9 mouse cellular contexts compared by ENCODE assay signal in genomic region chrX:106017102-106017501, GRCm38 (mm10). TPM values are rescaled to one million over a fixed set of nuclear protein-coding genes. Genes with fewer than 3 reads are reported as not detected.
DNase-seq lines count a peak whose midpoint lies in the region; ATAC-seq and TF ChIP-seq lines count a peak whose summit lies in the region.
"Had no signal": no experiment of that assay in that cellular context is flagged by ENCODE, and none has a peak within 500 bp of the region (broad histone marks: within the 10 kb centered on the region; RNA-seq: fewer than 3 reads in every experiment).

No protein-coding gene starts in this region.

- no peak overlapping the region for H3K27ac ChIP-seq in heart, embryonic 12.5 days (ENCODE audit: poor library complexity, severe bottlenecking)
- H3K27ac ChIP-seq in ES-Bruce4 (ENCODE audit: insufficient read depth, low read length): no peak overlapping the region
- H3K27ac ChIP-seq in forebrain, embryonic 15.5 days (replicated peaks): no peak overlapping the region
- no peak overlapping the region for H3K27ac ChIP-seq in liver, embryonic 15.5 days (replicated peaks)

- no peak for TF ChIP-seq CTCF in ES-Bruce4 (IDR thresholded peaks at IDR 0.05; ENCODE audit: low read depth, low read length)

- peak overlapping the region; percentile 64 for H3K4me2 ChIP-seq in heart, embryonic 12.5 days
- 0 out of 2 replicates have a peak overlapping the region, but pooled peaks have one; percentile 5 for H3K4me2 ChIP-seq in forebrain, embryonic 15.5 days (replicated peaks)
- peak overlapping the region; percentile 55 for H3K4me2 ChIP-seq in liver, embryonic 15.5 days

- H3K27me3 ChIP-seq in heart, embryonic 12.5 days (replicated peaks): no peaks in the 10 kb centered on the region
- H3K27me3 ChIP-seq in ES-Bruce4 (ENCODE audit: control insufficient read depth, insufficient read depth, low read length, poor library complexity, severe bottlenecking): no peaks in the 10 kb centered on the region
- no peaks in the 10 kb centered on the region for H3K27me3 ChIP-seq in forebrain, embryonic 15.5 days
- H3K27me3 ChIP-seq in liver, embryonic 15.5 days: no peaks in the 10 kb centered on the region

- 76% methylated on average over 3 of the region's 3 CpGs for WGBS in heart, embryonic 12.5 days
- 95% methylated on average over 3 of the region's 3 CpGs for WGBS in forebrain, embryonic 15.5 days
- WGBS in liver, embryonic 15.5 days (ENCODE audit: insufficient replicate concordance): 48% methylated on average over 3 of the region's 3 CpGs

- ATAC-seq in heart, embryonic 12.5 days (ENCODE audit: insufficient number of reproducible peaks, low FRiP score): no peak
- ATAC-seq in forebrain, embryonic 15.5 days (replicated peaks): no peak
- ATAC-seq in liver, embryonic 15.5 days (ENCODE audit: insufficient read depth): no peak
- ATAC-seq in erythroid progenitor cell, adult 5-6 weeks (replicated peaks; ENCODE audit: low FRiP score, poor library complexity, severe bottlenecking): no peak
- no peak for ATAC-seq in megakaryocyte-erythroid progenitor cell, adult 5-6 weeks (replicated peaks; ENCODE audit: low FRiP score, low TSS enrichment, poor library complexity, severe bottlenecking)

- TF ChIP-seq POLR2A in ES-Bruce4 (IDR thresholded peaks at IDR 0.05; ENCODE audit: insufficient read depth, low read length): no peak

- peak overlapping the region; percentile 31 for H3K4me3 ChIP-seq in heart, embryonic 12.5 days
- H3K4me3 ChIP-seq in ES-Bruce4 (ENCODE audit: low read depth, low read length): no peak overlapping the region
- no peak overlapping the region for H3K4me3 ChIP-seq in forebrain, embryonic 15.5 days
- H3K4me3 ChIP-seq in liver, embryonic 15.5 days (replicated peaks): peak overlapping the region; percentile 68

- H3K9me3 ChIP-seq in heart, embryonic 12.5 days (replicated peaks): no peaks in the 10 kb centered on the region
- H3K9me3 ChIP-seq in ES-Bruce4 (replicated peaks; ENCODE audit: control insufficient read depth, insufficient read depth, low read length, poor library complexity, severe bottlenecking): no peaks in the 10 kb centered on the region
- H3K9me3 ChIP-seq in forebrain, embryonic 15.5 days: no peaks in the 10 kb centered on the region
- no peaks in the 10 kb centered on the region for H3K9me3 ChIP-seq in liver, embryonic 15.5 days (replicated peaks)

- H3K9ac ChIP-seq in heart, embryonic 12.5 days: peak overlapping the region; percentile 51; the same call in 1 of the 2 replicates
- H3K9ac ChIP-seq in ES-Bruce4 (ENCODE audit: low read depth, poor library complexity, severe bottlenecking): peak overlapping the region; percentile 40; the same call in 1 of the 2 replicates
- no peak overlapping the region for H3K9ac ChIP-seq in forebrain, embryonic 15.5 days (replicated peaks)
- H3K9ac ChIP-seq in liver, embryonic 15.5 days: no peak overlapping the region

- TF ChIP-seq EP300 in ES-Bruce4 (IDR thresholded peaks at IDR 0.05; ENCODE audit: insufficient read depth, low read depth, low read length): no peak

- DNase-seq in heart, postnatal 36 days: no peak
- DNase-seq in thymus, adult 18-20 months: no peak
- DNase-seq: lung, postnatal 4 days had no signal

- intact Hi-C loops in heart, postnatal 36 days (cut with DNase I): loop anchor here (10.0 kb wide), 1 partner anchor 952 kb away; no protein-coding TSS in a partner anchor

- peaks cover 26% of the 10 kb centered on the region for H3K36me3 ChIP-seq in heart, embryonic 12.5 days
- peaks cover 31% of the 10 kb centered on the region for H3K36me3 ChIP-seq in ES-Bruce4 (ENCODE audit: control insufficient read depth, insufficient read depth, low read length, poor library complexity, severe bottlenecking)
- H3K36me3 ChIP-seq in forebrain, embryonic 15.5 days: peaks cover 6% of the 10 kb centered on the region
- H3K36me3 ChIP-seq in liver, embryonic 15.5 days (replicated peaks): peaks cover 25% of the 10 kb centered on the region; the same call in 1 of the 2 replicates

- H3K4me1 ChIP-seq in heart, embryonic 12.5 days (replicated peaks): peaks cover 3% of the 10 kb centered on the region
- H3K4me1 ChIP-seq in ES-Bruce4 (ENCODE audit: control insufficient read depth, insufficient read depth, low read length): no peaks in the 10 kb centered on the region
- peaks cover 6% of the 10 kb centered on the region for H3K4me1 ChIP-seq in forebrain, embryonic 15.5 days
- peaks cover 14% of the 10 kb centered on the region for H3K4me1 ChIP-seq in liver, embryonic 15.5 days (replicated peaks)

RNA-seq across cellular contexts. Expression of gene Cox7b, which starts 1.6 kb away (rescaled TPM):
- polyA plus RNA-seq in heart, embryonic 12.5 days (2016; fragmentation: Nextera tagmentation; extraction: Ambion mirVana): 775 and 814 TPM in 2 replicates
- total RNA-seq in heart, postnatal 36 days (2021): 1,000 to 10,000 TPM; 1,680 to 1,775 TPM
- polyA plus RNA-seq in ES-Bruce4 (2011; ENCODE audit: insufficient read depth, insufficient read length, low read depth, missing spikeins): 722 and 811 TPM in 2 replicates
- polyA plus RNA-seq in forebrain, embryonic 15.5 days (2015; fragmentation: Nextera tagmentation; extraction: Ambion mirVana): 339 and 347 TPM in 2 replicates
- polyA plus RNA-seq in liver, embryonic 15.5 days (2015; fragmentation: Nextera tagmentation; extraction: Ambion mirVana): 205 and 265 TPM in 2 replicates
- 69.2 and 110 TPM in 2 replicates for total RNA-seq in erythroid progenitor cell, adult 5-6 weeks (2015; ENCODE audit: low replicate concordance)
- total RNA-seq in erythroid progenitor cell, adult 5-6 weeks (2017; ENCODE audit: low replicate concordance): 104 and 107 TPM in 2 replicates
- 416 and 431 TPM in 2 replicates for total RNA-seq in megakaryocyte-erythroid progenitor cell, adult 5-6 weeks (2014; fragmentation: Nextera tagmentation)
- total RNA-seq in megakaryocyte-erythroid progenitor cell, adult 5-6 weeks (2017): 539 and 567 TPM in 2 replicates

RNA-seq across cellular contexts. Expression of gene Magt1, which starts 5.4 kb away (rescaled TPM):
- 52.3 and 54.1 TPM in 2 replicates for polyA plus RNA-seq in heart, embryonic 12.5 days (2016; fragmentation: Nextera tagmentation; extraction: Ambion mirVana)
- total RNA-seq in heart, postnatal 36 days (2021): 10 to 100 TPM; 38.7 to 54.0 TPM
- polyA plus RNA-seq in ES-Bruce4 (2011; ENCODE audit: insufficient read depth, insufficient read length, low read depth, missing spikeins): 38.9 and 39.3 TPM in 2 replicates
- 22.2 and 23.9 TPM in 2 replicates for polyA plus RNA-seq in forebrain, embryonic 15.5 days (2015; fragmentation: Nextera tagmentation; extraction: Ambion mirVana)
- 29.1 and 30.3 TPM in 2 replicates for polyA plus RNA-seq in liver, embryonic 15.5 days (2015; fragmentation: Nextera tagmentation; extraction: Ambion mirVana)
- total RNA-seq in erythroid progenitor cell, adult 5-6 weeks (2015; ENCODE audit: low replicate concordance): 16.6 and 18.4 TPM in 2 replicates
- 20.3 and 37.4 TPM in 2 replicates for total RNA-seq in erythroid progenitor cell, adult 5-6 weeks (2017; ENCODE audit: low replicate concordance)
- 31.2 and 35.0 TPM in 2 replicates for total RNA-seq in megakaryocyte-erythroid progenitor cell, adult 5-6 weeks (2014; fragmentation: Nextera tagmentation)
- total RNA-seq in megakaryocyte-erythroid progenitor cell, adult 5-6 weeks (2017): 56.0 and 58.2 TPM in 2 replicates

RNA-seq across cellular contexts. Expression of gene Atp7a, which starts 10.0 kb away (rescaled TPM):
- polyA plus RNA-seq in heart, embryonic 12.5 days (2016; fragmentation: Nextera tagmentation; extraction: Ambion mirVana): 20.0 and 20.3 TPM in 2 replicates
- 10 to 100 TPM in 1 of 2 experiments, 1 to 10 TPM in 1; 7.5 to 10.5 TPM for total RNA-seq in heart, postnatal 36 days (2021)
- 19.8 and 24.0 TPM in 2 replicates for polyA plus RNA-seq in ES-Bruce4 (2011; ENCODE audit: insufficient read depth, insufficient read length, low read depth, missing spikeins)
- polyA plus RNA-seq in forebrain, embryonic 15.5 days (2015; fragmentation: Nextera tagmentation; extraction: Ambion mirVana): 16.5 and 17.6 TPM in 2 replicates
- polyA plus RNA-seq in liver, embryonic 15.5 days (2015; fragmentation: Nextera tagmentation; extraction: Ambion mirVana): 9.4 and 11.5 TPM in 2 replicates
- total RNA-seq in erythroid progenitor cell, adult 5-6 weeks (2015; ENCODE audit: low replicate concordance): 2.9 and 3.8 TPM in 2 replicates
- total RNA-seq in erythroid progenitor cell, adult 5-6 weeks (2017; ENCODE audit: low replicate concordance): 2.8 and 5.4 TPM in 2 replicates
- total RNA-seq in megakaryocyte-erythroid progenitor cell, adult 5-6 weeks (2014; fragmentation: Nextera tagmentation): 3.3 and 4.8 TPM in 2 replicates
- total RNA-seq in megakaryocyte-erythroid progenitor cell, adult 5-6 weeks (2017): 3.1 and 3.3 TPM in 2 replicates

Comparison
In these comparisons a context has a peak if more than half of its experiments do, and no peak if none do; other contexts are left out.
1. H3K4me2 ChIP-seq: peak in every context shown above with its lines; median percentile 64 in heart, embryonic 12.5 days; 55 in liver, embryonic 15.5 days; 5 in forebrain, embryonic 15.5 days.
2. H3K4me3 ChIP-seq: peak in heart, embryonic 12.5 days (single experiment) and liver, embryonic 15.5 days (single experiment); none in ES-Bruce4 (single experiment) and forebrain, embryonic 15.5 days (single experiment).
3. H3K9ac ChIP-seq: peak in heart, embryonic 12.5 days (single experiment) and ES-Bruce4 (single experiment); none in forebrain, embryonic 15.5 days (single experiment) and liver, embryonic 15.5 days (single experiment).